Mouse (Mus musculus): ENCODE measurements around the gene Gda. TPM values are rescaled to one million over a fixed set of nuclear protein-coding genes. Genes with fewer than 3 reads are reported as not detected.

The Gda gene
- total and polyA plus RNA-seq, 3 experiments, result not detected

- in situ Hi-C loops (cut with MboI; ENCODE audit: low pct_ligation_motif_present, low pct_unique_long_range_greater_than_20kb, low sequenced_read_pairs) (no loop called here), dilution Hi-C loops (cut with MboI; ENCODE audit: extremely low pct_ligation_motif_present, extremely low pct_unique_long_range_greater_than_20kb, low sequenced_read_pairs) (no loop called here)
- Histone ChIP-seq H3K9me3 (replicated peaks; ENCODE audit: low read length) (no peaks in the 10 kb centered on the region), H3K27me3 (replicated peaks) (no peaks in the 10 kb centered on the region), H3K79me2 (replicated peaks; ENCODE audit: control insufficient read depth, extremely low read depth, insufficient read depth, poor library complexity, severe bottlenecking) (no peaks in the 10 kb centered on the region), H3K4me1 (ENCODE audit: control insufficient read depth in 1 of 2, insufficient read depth in 2 of 2) (peaks cover 0 to 7% of the 10 kb centered on the region in 2 experiments; a peak in 2 of 4 replicates), H3K27ac (ENCODE audit: insufficient read depth, low read depth) (no peak overlapping the region), H3K4me2 (ENCODE audit: insufficient read depth, low read depth, poor library complexity, severe bottlenecking) (no peak overlapping the region), H3K36me3 (replicated peaks in 1 of 2; ENCODE audit: control insufficient read depth in 1 of 2, insufficient read depth in 1 of 2, low read length in 1 of 2) (no peaks in the 10 kb centered on the region), H3K4me3 (replicated peaks in 1 of 3; ENCODE audit: low read depth in 2 of 3, low read length in 2 of 3, poor library complexity in 1 of 3) (no peak overlapping the region), H3K9ac (ENCODE audit: insufficient read depth, low read depth) (no peak overlapping the region)
- DNase-seq (ENCODE audit: extremely low read depth), result no peak
- TF ChIP-seq NELFE (IDR thresholded peaks at IDR 0.05; ENCODE audit: low read depth, low read length), result no peak
- TF ChIP-seq PAX5 (IDR thresholded peaks at IDR 0.05; ENCODE audit: low read length), result no peak
- no peak for TF ChIP-seq POLR2A (IDR thresholded peaks at IDR 0.05; ENCODE audit: low read depth, low read length)
- TF ChIP-seq ZC3H11A (IDR thresholded peaks at IDR 0.05; ENCODE audit: low read depth, low read length), result no peak
- TF ChIP-seq KAT2A (IDR thresholded peaks at IDR 0.05; ENCODE audit: insufficient replicate concordance, low read length), result no peak
- TF ChIP-seq SMC3 (IDR thresholded peaks at IDR 0.05; ENCODE audit: low read depth, low read length), result no peak
- no peak for TF ChIP-seq TCF12 (IDR thresholded peaks at IDR 0.05; ENCODE audit: low read depth, low read length)
- TF ChIP-seq CHD2 (IDR thresholded peaks at IDR 0.05; ENCODE audit: low read length), result no peak
Observed at GRCm38 (mm10) chr19:21346646-21347045, 126.6 kb downstream of the Gda start.

Other genes starting within 250 kb of the Gda start
- gene Zfand5, start 201.2 kb downstream of the Gda start, total RNA-seq (2012; rRNA removed), result 40.9 and 44.7 TPM in 2 replicates
- 87.9 and 107 TPM in 2 replicates for gene Zfand5, start 201.2 kb downstream of the Gda start, total RNA-seq (2014; rRNA removed)
- gene Zfand5, start 201.2 kb downstream of the Gda start, polyA plus RNA-seq (2012; ENCODE audit: insufficient read length, low read depth), result 65.8 and 71.8 TPM in 2 replicates
- 25.5 and 29.5 TPM in 2 replicates for gene 1110059E24Rik, start 179.5 kb upstream of the Gda start, total RNA-seq (2012; rRNA removed)
- gene 1110059E24Rik, start 179.5 kb upstream of the Gda start, total RNA-seq (2014; rRNA removed), result 106 and 126 TPM in 2 replicates
- gene 1110059E24Rik, start 179.5 kb upstream of the Gda start, polyA plus RNA-seq (2012; ENCODE audit: insufficient read length, low read depth), result 38.8 and 52.9 TPM in 2 replicates
- 19.3 and 20.1 TPM in 2 replicates for gene Abhd17b, start 179.7 kb upstream of the Gda start, total RNA-seq (2012; rRNA removed)
- 62.1 and 67.2 TPM in 2 replicates for gene Abhd17b, start 179.7 kb upstream of the Gda start, total RNA-seq (2014; rRNA removed)
- 30.8 and 33.5 TPM in 2 replicates for gene Abhd17b, start 179.7 kb upstream of the Gda start, polyA plus RNA-seq (2012; ENCODE audit: insufficient read length, low read depth)

All from CH12.LX (cell line).